Mouse (Mus musculus) ovary, postnatal 14 days (tissue): ENCODE measurements around the gene Cep78.

Experiments used
- DNase-seq: peaks from one replicate; pipeline ENCODE4 v3.0.0; 2022; ENCODE audit warnings: low spot score

The Cep78 gene

DNA sequence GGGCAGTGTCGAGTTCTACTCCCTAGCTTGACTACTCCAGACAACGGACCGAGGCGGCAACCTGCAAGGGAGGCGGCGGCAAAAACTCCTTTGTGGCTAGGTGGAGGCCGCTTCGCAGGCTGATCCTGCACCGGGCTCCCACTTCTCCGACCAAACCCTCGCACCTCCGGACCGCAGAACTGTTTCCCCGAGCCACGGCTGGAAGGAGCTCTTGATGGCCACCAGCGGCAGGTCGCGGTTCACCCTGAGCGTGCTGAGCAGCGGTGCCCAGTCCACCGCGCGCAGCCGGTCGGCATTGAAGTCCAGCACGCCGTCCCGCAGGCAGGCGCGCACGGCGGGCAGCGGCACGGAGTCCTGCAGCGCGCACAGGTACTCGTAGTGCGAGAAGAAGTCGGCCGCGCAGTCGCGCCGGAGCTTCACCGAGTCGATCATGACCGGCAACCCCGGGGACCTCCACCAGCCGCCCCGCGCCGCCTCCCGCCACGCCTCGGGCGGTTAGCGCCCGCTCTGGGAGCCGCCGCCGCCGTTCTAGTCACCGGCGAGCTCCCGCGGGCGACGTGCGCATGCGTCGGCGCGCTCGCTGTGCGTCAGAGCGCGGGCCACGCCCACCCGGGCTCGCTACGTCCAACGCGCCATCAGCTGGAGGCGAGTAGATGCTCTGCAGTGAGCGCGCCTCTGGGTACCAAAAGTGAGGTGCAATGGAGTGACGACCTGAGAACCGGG, at the start of gene Cep78:
Gene Cep78, minus strand, starts transcription at position 541 of the 723 bp plus-strand sequence.
- DNase-seq, result peak; percentile 86

DNA sequence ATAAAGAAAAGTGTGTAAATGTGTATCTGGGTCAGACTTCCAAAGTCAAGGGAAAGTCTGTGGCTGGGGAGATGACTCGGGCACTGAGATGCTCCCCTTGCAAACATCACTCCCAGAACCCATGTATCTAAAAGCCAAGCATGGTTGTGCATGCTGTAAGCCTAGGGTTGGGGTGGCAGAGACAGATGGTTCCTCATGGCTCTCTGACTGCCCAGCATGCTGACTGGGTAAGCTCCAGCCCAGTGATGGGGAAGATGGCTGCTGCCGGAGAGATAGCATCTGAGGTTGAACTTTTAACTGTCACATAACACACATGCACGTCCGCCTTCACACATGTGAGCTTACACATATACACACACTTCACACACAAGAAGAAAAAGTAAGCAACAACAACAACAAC, 46.5 kb upstream of the Cep78 start:
- DNase-seq, result no peak

DNA sequence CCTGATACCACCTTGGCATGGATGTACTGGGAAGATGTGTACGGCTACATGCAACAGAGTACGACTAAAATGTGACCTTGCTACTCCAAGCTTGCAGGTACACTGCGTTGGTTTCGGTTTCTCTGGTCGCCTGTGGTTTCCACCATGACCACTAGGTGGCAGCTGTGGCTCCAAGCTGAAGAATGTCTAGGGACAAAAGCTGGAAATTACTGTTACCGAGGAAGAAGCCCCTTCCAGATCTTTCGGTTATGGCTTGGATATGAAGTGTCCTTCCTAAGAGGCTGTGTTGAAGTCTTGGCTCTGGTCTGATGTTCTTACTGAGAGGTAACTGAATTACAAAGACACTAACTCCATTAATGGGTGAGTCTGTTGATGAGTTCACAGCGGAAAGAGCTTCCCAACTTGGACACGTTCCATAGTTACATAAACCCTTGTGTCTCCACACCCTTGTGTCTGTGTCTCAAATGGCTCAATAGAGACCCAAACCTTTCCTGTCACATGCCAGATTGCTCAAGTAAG, 44.5 kb upstream of the Cep78 start:
- peak; percentile 18 for DNase-seq

DNA sequence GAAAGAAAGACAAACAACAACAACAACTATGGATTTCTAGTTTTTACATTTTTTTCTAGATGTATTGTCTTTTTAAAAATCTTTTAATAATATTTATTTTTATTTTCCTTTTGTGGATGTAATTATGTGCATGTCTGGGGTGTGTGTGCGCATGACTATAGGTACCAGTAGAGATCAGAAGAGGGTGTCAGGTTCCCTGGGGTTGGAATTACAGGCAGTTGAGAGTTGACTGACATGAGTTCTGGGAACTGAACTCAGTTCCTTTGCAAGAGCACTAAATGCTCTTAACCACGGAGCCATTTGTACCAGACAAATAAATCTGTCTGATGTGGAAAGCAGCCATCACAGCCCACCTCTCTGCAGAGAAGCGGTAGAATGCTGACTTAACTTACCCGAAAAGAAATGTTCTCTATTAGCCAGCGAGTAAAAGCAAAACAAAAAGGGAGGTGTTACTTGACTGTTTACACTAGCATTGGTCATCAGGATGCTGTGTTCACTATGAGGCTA, 44.0 kb upstream of the Cep78 start:
- DNase-seq, result no peak

DNA sequence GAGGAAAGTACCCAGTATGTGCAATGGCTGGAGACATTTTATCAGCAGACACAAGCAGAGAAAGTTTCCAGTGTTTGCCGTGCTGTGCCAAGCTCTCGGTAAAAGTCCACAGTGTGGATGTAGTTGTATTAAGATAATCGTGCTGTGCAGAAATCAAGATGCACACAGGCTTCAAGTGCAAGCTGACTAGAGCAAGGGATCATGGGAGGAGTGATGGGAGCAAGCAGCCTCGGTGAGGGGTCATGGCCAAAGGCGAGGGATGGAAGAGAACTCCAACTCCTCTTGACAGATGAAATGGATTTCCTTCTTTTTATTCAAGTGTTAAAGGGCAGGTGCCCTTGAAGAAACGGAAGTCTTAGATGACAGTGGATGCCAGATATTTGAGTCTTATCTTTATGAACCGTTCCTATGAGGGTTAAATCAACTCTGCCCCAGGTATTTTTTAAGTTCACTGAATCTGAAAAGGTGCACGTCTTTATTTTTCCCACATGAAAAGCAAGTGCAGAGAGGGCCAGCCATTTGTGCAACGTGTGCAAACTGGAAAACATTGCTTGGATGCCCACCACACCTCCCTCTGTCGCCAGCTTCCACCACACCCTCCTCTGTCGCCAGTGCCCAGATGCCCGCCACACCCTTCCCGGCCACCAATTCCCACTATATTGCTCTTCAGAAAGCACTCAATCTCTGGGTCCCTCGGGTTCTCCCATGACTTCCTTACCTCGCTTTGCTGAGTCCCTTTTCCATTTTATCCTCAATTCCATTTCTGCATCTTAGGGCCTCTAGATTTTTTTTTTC, 43.3 kb upstream of the Cep78 start:
- no peak for DNase-seq

DNA sequence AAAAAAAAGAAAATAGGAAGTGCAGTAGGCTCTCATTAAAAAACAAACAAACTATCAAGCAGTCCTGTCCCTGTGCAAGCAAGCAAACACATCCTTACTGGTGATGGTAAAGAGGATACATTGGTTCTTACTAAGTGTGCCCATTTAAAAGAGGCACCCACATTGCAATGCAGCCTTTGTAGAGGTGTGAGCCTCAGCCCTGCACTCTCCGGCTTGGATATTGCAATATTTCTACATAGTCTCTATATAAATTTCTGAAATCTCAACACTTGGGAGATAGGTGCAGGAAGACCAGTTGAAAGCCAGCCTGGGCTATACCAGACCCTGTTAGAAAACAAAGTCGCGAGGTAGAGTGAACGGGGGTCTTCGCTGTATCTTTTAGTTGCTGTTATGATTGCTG, 41.5 kb upstream of the Cep78 start:
- DNase-seq, result no peak

DNA sequence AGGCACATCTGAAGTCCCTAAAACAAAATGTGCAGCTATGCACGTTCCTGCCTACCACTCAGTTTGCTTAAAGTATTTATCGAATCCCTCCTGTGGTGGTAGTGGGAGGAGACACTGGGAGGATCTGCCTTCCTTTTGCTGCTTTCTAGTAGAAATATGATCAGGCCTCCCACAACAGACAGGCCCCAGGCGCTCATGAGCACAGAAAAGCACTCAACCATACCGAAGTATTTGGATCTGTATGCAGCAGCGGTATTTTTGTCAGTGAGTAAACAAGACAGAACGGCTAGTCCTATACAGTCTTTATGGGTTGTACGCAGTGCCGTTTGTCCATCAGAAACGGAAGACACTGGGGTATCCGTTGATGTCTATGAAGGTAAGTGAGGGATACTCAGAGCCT, 37.4 kb upstream of the Cep78 start:
- no peak for DNase-seq

DNA sequence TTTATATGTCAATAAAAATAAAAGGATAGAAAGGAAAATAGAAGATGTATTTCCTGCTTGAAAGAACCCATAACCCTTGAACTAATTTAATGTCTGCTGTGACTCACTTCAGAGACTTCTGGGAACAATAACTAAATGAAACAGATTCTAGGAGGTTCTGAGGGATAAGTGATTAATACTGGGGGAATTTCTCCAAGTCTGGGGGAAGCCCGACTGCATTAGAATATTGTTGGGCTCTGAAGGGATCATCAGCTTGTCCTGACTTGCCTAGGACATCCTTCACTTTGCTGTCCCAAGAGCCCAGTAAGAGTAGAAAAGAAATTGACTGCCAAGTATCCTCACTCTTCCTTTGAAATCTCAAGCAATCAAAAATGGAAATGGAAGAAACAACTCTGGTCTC, 31.4 kb upstream of the Cep78 start:
- no peak for DNase-seq

DNA sequence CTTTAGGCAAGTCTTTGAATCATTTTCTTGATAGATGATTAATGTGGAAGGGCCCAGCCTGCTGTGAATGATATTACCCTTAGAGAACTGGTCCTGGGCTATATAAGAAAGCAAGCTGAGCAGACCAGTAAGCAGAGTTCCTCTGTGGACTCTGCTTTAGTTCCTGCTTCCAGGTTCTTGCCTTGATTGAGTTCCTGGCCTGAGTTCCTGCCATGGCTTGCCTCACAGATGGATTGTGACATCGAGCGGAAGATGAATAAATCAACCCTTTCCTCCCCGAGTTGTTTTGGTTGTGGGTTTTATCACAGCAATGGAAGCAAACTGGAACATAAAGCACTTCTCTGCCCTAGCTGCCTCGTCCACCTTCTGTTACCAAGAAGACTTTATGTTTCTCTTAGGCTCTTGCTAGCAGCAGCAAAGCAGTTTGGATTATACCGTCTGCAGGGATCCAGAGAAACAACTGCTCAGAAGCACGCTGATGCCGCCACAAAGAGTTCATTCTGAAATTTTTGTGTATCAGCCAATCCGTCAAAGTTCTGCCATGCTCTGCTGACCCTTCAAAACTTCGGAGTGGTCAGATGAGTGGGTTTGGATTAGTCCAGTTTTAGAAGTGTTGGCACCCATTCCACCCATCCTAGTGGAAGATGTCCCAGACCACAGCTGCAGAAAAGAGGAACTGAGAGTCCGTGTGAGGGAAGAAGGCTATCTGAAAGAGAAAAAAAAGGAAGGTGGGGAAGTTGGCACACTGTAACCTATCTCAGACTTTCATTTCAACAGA, 30.6 kb upstream of the Cep78 start:
- no peak for DNase-seq

DNA sequence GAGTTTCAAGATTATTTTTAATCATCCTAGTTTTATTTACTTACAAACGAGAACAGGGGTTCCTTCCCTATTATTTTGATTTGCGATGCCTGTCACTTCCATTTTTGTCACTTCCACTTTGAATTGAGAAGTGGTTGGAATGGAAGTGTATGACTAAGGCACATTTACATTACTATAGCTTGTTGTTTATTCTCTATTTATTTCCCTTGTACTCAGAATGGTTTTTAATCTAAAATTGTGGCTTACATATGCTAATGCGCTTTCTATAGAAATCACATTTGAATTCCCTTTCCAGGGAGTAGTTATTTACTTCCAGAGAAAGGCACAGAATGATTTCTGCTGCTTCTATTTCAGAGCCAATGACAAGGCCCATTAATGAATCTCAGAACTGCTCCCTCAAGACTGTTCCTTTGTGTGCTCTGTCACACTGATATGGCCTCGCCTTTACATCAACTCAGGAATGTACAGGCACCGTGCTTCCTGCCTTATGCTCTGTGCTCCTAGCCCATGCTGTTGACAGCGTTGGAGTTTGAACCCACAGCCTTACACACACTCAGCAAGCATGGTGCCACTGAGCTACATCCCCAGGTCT, 25.1 kb upstream of the Cep78 start:
- no peak for DNase-seq

DNA sequence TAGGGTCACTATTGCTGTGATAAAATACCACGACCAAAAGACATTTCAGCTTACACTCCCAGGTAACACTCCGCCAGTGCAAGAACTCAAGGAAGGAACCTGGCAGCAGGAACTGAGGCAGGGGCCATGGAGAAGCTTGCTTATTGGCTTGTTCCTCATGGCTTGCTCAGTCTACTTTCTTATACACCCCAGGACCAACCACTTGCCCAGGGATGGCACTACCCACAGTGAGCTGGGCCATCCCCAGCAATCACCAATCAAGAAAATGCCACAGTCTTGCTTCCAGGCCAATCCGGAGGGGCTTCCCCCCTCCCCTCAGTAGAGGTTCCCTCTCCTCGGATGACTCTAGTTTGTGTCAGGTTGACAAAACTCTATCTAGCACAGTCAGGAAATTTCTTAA, 24.3 kb upstream of the Cep78 start:
- DNase-seq, result no peak

DNA sequence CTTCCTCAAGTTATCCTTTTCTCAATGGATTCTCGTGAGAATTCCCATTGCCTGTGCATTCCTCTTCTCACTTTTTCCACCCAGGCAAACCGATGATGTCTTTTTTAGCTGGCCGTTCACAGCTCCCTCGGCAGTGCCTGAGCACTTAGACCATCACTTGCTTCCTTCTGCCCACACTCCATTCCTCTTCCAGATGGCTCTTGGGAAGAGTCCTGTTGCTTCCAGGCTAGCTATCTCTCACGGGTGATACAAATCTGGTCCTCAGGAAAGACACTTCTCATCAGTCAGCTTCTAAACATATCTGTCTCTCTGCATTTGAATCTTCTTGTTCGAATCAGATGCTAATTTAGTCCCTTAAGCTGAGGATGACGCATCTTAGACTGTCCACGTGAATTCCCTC, 22.3 kb upstream of the Cep78 start:
- no peak for DNase-seq

DNA sequence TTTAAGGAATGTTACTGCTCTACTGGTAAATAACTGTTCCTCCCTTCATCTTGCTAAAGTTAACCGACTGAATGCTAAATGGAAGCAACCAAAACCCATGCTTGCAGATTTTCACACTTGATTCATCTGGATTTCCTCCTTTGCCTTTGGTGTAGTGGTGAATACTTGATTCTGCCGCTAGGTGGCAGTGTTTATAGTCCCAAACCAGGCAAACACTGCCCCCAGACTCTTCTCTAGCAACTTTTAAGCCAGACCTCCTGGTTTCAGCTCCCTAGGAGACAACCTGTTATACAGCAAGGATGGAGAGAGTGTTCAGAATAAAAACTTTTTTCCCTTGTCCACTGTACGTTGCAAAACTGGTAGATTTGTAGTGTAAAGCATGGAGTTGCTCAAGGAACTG, 13.4 kb upstream of the Cep78 start:
- DNase-seq, result peak; percentile 61

DNA sequence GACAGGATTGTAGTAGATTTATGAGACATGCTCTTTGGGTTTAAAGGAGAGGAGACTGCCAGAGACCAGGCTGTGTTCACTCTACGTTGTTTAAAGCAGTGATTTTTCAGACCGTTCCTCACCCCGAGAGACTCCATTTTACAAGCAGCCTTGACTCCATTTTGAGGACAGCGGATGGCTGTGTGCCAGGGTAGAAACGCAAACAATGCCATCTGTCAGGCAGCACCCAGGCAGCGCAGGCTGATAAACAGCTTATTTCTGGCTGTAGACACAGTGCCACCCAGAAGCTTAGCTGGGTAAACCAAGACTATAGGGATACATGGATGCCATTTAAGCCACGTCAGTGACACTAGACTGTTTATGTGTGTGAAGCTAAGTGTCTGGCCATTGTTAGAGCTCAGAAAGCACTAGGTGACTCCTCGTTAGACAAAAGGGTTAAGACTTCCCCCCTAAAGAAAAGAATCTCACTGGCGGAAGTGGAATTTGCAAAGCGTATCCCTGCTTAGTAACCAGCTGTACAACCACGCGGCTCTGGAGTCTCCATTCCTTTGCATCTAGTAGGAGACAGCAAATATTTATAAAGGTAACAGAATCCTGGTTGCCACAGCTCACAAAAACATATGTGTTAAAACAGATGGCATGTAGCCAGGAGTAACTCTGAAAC, 12.2 kb upstream of the Cep78 start:
- DNase-seq, result no peak

DNA sequence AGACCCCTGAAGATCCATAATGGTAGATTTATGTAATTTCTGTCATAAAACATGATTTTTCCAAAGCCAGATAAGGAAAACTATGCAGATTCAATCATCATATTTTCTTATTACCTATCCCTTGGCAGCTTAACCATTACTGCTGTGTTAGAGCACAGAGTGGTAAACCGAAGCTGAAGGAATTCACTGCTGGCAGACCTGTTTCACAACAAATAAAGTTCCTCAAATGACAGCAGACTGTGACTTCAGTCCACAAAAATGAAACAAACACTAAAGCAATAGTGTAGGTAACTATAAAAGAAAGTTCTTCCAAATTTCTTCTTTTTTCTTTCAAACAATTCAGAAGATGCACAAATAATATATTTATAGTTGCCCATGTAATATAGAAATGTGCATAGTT, 5.3 kb upstream of the Cep78 start:
- DNase-seq, result no peak

DNA sequence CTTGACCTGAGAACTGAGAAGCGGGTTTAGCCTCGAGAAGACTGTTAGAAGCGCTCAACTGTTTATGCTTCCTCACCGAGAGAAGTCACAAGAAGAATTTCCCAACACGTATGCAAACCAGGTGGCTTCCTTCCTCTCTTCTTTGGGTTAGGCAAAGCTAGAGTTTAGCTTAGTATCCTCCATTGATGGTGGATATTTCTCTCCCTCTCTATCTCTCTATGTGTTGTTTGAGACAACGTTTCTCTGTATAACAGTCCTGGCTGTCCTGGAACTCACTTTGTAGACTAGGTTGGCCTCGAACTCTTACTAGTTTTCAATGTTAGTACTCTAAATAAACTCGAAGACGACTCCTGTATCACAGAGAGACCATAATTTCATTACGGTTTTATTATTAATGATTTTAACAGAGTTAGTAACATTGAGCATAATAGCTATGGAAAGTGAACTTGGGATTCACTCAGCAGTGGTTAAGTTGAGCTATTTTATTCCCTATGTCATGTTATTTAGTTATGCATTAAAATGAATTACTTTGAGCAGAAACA, 454 bp upstream of the Cep78 start:
- no peak for DNase-seq

DNA sequence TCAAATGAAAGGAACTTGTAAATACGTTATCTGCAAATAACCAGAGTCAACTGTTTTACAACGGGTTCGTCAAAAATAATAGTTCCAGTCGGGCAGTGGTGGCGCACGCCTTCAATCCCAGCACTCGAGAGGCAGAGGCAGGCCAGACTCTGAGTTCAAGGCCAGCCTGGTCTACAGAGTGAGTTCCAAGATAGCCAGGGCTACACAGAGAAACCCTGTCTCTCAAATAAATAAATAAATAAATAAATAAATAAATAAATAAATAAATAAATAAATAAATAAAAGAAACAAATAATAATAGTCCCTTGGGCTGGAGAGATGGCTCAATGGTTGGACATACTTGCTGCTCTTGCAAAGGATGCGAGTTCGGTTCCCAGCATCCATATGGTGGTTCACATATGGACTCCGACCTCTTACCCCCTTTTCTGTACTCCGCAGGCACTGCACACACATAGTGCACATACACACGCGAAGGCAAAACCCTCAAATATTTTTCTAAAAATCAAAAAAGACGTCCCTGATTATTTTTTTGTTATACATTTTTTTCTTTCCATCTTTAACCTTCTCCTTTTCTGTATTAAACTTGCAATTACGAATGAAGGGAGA, 947 bp downstream of the Cep78 start:
- no peak for DNase-seq

DNA sequence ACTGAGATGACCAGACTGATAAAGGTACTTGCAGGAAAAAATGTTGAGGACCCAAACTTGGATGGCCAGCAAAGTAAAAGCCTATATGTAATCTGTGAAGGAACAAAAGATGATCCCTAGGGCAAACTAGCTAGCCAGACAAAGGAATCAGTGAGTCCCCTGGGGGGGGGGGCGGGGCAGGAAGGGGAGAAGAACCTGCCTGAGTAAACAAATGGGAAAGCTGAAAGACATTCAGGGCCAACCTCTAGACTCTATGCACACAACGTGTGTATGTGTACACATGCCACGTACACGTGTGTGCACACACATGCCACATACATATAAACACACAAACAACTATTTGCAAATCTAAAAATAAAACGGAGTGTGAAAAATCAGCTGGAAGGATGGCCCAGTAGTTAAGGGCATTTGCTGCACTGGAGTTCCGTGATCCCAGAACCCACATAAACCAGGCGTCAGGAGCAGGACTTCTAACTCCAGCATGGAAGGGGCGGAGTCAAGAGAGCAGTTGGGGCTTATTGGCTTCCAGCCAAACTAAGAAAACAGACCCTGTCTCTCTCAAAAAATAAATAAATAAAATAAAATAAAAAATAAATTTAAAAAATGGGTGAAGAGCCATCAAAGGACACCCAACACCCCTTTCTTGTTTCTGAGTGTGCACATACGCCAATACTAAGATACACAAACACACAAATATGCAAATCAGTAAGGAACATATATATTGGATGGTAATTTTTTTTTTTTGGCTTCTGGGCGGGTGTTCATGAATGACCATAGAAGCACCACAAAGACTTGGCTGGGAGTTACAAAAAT, 1.7 kb downstream of the Cep78 start:
- no peak for DNase-seq

DNA sequence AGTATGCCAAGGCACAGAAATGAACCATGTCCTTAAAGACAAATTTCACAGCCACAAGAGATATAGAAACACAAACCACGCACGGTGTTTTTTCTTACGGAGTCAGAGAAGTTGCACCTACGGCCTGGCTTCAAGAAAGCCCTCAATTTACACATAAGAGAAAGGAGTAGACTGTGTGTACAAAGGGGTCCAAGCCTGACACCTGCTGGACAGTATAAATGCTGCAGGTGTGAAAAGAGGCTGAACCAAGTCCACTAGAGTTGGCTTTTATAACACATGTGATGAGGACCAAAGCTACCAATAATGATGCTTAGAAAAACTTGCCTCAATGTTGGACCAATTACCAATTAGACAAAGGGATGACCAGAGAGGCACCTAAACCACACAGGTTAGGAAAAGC, 2.9 kb downstream of the Cep78 start:
- peak; percentile 30 for DNase-seq

DNA sequence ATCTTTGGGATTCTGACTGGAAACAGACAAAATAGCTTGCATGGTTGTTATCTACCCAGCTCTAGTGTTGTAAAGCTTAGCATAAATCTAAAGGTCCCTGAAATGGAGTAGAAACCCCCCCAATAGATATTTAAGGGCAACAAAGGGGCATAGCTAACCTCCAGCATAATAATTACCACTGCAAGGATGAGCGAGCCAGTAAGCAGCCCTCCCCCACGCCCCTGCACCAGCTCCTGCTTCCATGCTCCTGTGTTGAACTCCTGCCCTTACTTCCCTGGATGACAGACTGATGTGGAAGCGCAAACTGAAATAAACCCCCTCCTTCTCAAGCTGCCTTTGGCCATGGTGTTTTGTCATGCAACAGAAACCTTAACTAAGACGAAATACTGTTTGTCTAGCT, 11.4 kb downstream of the Cep78 start:
- DNase-seq, result no peak
